Mouse (Mus musculus): ENCODE data around the gene Hnrnpr. TPM values are rescaled to one million over a fixed set of nuclear protein-coding genes. Genes with fewer than 3 reads are reported as not detected.

Gene Hnrnpr
- polyA plus RNA-seq, 1 experiment from 2014 or later: 84.3 TPM

DNA sequence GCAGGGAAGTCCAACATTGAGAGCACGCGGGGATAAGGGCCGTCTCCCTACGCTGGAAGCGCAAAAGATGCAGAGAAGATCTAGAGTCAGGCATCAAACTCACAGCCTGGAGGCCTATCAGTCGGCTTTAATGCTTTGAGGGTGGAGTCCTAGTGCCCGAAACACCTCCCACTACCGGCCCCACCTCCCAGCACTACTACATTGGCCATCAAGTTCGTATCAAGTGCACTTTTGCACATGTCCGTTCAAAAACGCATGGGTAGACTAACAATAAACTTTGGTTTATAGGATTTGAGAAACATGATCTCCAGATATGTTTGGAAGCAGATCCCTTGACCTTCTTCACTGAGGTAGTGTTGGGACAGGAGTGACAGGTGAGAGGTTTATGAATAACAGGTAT is 962 bp upstream of the Hnrnpr start:
- Histone ChIP-seq H3K9me3 (replicated peaks) (no peaks in the 10 kb centered on the region), H3K4me1 (replicated peaks) (peaks cover 29% of the 10 kb centered on the region), H3K4me2 (peak overlapping the region; percentile 88), H3K27ac (peak overlapping the region; percentile 98), H3K27me3 (no peaks in the 10 kb centered on the region; the same call in 1 of the 2 replicates), H3K9ac (peak overlapping the region; percentile 77), H3K36me3 (no peaks in the 10 kb centered on the region), H3K4me3 (peak overlapping the region; percentile 98)
- WGBS: 4% methylated on average over 11 of the region's 11 CpGs
- ATAC-seq (replicated peaks; ENCODE audit: insufficient number of reproducible peaks, insufficient read depth, low FRiP score, low read depth): no peak

DNA sequence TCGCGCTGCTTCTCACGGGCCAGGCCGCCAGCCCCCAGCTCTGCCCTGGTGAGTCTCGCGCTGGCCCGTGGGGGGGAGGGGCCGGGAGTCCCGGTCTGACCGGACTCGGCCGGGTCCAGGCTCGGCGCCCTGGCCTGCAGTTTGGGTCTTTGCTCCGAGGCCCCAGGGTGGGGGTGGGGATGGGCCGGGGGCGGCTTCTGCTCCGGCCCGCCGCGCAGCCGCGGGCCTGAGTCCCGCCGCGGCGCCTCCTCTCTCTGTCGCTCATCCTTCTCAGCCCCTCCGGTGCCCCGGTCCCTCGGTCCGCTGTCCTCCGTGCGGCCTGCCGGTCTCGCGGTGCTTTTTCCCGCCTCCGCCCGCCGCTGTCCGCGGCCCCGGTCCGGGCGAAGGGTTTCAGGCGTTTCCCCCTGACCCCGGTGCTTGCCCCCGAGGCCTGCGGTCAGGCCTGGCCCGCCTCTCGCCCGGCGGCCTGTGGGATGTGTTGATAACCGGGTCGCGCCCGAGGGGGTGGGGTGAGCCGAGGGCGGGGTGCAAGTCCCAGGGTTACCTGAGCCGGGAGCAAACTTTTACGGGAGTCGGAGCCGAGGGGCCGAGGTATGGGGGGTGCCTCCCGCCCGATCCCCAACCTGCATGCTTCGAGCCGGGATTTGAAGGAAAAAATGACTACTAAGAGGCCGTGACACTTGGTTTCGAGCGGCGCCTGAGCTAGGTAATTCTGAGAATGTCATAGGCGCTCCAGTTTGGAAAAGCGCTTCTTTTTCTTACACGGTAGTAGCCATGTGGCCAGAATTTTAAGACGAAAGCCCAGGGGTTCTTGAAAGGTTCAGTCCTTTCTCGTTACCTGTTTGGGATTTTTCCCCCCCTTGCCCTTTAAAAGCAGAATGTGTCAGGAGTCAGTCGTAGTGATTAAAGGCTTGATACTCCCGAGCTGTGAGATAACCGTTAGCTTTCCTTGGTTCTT is 579 bp downstream of the Hnrnpr start:
- Histone ChIP-seq H3K9me3 (replicated peaks) (no peaks in the 10 kb centered on the region), H3K27me3 (no peaks in the 10 kb centered on the region), H3K4me3 (peak overlapping the region; percentile 98), H3K9ac (peak overlapping the region; percentile 98), H3K4me2 (peak overlapping the region; percentile 68), H3K4me1 (replicated peaks) (peaks cover 32% of the 10 kb centered on the region), H3K27ac (peak overlapping the region; percentile 98), H3K36me3 (peaks cover 2% of the 10 kb centered on the region; the same call in 1 of the 2 replicates)
- ATAC-seq (replicated peaks; ENCODE audit: insufficient number of reproducible peaks, insufficient read depth, low FRiP score, low read depth): peak; percentile 53
- WGBS: under 1% methylated on average over 80 of the region's 81 CpGs

- H3K36me3 ChIP-seq: peaks cover 15% of the 10 kb centered on the region
- H3K27me3 ChIP-seq: no peaks in the 10 kb centered on the region
- peak overlapping the region; percentile 98 for H3K4me3 ChIP-seq
- H3K4me2 ChIP-seq: peak overlapping the region; percentile 68
- no peaks in the 10 kb centered on the region for H3K9me3 ChIP-seq (replicated peaks)
- no peak for ATAC-seq (replicated peaks; ENCODE audit: insufficient number of reproducible peaks, insufficient read depth, low FRiP score, low read depth)
- no peak overlapping the region for H3K27ac ChIP-seq
- peaks cover 32% of the 10 kb centered on the region for H3K4me1 ChIP-seq (replicated peaks)
- H3K9ac ChIP-seq: peak overlapping the region; percentile 15; the same call in 1 of the 2 replicates
- WGBS: 3% methylated on average over 4 of the region's 4 CpGs
Observed at GRCm38 (mm10) chr4:136312616-136313015, 1.9 kb downstream of the Hnrnpr start.

GRCm38 (mm10) chr4:136317667-136318066 is 6.9 kb downstream of the Hnrnpr start:
- H3K9ac ChIP-seq: no peak overlapping the region
- no peak overlapping the region for H3K27ac ChIP-seq
- peaks cover 19% of the 10 kb centered on the region for H3K4me1 ChIP-seq (replicated peaks)
- WGBS: 94% methylated on average over 4 of the region's 4 CpGs
- H3K9me3 ChIP-seq (replicated peaks): no peaks in the 10 kb centered on the region
- no peak overlapping the region for H3K4me3 ChIP-seq
- H3K4me2 ChIP-seq: no peak overlapping the region
- no peaks in the 10 kb centered on the region for H3K27me3 ChIP-seq
- peaks cover 57% of the 10 kb centered on the region for H3K36me3 ChIP-seq
- no peak for ATAC-seq (replicated peaks; ENCODE audit: insufficient number of reproducible peaks, insufficient read depth, low FRiP score, low read depth)

- H3K9ac ChIP-seq: no peak overlapping the region
- no peak for ATAC-seq (replicated peaks; ENCODE audit: insufficient number of reproducible peaks, insufficient read depth, low FRiP score, low read depth)
- H3K27ac ChIP-seq: no peak overlapping the region
- no peak overlapping the region for H3K4me3 ChIP-seq
- H3K36me3 ChIP-seq: peaks cover 67% of the 10 kb centered on the region
- no peaks in the 10 kb centered on the region for H3K27me3 ChIP-seq
- H3K4me1 ChIP-seq (replicated peaks): peaks cover 1% of the 10 kb centered on the region; the same call in 1 of the 2 replicates
- 68% methylated on average over 4 of the region's 4 CpGs for WGBS
- no peaks in the 10 kb centered on the region for H3K9me3 ChIP-seq (replicated peaks)
- no peak overlapping the region for H3K4me2 ChIP-seq
Observed at GRCm38 (mm10) chr4:136320016-136320415, 9.3 kb downstream of the Hnrnpr start.

- H3K27ac ChIP-seq: no peak overlapping the region
- 37% methylated on average over 2 of the region's 2 CpGs for WGBS
- H3K4me1 ChIP-seq (replicated peaks): peaks cover 5% of the 10 kb centered on the region
- H3K4me3 ChIP-seq: no peak overlapping the region
- peaks cover 51% of the 10 kb centered on the region for H3K36me3 ChIP-seq
- no peak overlapping the region for H3K4me2 ChIP-seq
- no peaks in the 10 kb centered on the region for H3K9me3 ChIP-seq (replicated peaks)
- no peak overlapping the region for H3K9ac ChIP-seq
- ATAC-seq (replicated peaks; ENCODE audit: insufficient number of reproducible peaks, insufficient read depth, low FRiP score, low read depth): no peak
- H3K27me3 ChIP-seq: no peaks in the 10 kb centered on the region
Observed at GRCm38 (mm10) chr4:136324226-136324625, 13.5 kb downstream of the Hnrnpr start.

DNA sequence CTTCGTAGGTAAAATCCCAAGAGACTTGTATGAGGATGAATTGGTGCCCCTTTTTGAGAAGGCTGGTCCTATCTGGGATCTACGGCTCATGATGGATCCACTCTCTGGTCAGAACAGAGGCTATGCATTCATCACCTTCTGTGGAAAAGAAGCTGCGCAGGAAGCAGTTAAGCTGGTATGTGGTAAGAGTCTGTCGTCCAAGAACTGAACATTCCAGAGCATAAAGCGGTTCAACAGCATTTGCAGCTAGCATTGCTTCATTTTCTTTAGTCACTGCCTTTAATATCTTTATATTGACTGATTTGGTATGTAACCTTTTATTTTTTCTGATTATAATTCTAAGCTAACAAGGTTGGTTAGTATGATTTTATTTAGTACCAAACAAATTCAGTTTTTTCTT is 16.5 kb downstream of the Hnrnpr start:
- H3K4me3 ChIP-seq: no peak overlapping the region
- H3K4me2 ChIP-seq: no peak overlapping the region
- no peaks in the 10 kb centered on the region for H3K9me3 ChIP-seq (replicated peaks)
- peaks cover 5% of the 10 kb centered on the region; the same call in 1 of the 2 replicates for H3K4me1 ChIP-seq (replicated peaks)
- ATAC-seq (replicated peaks; ENCODE audit: insufficient number of reproducible peaks, insufficient read depth, low FRiP score, low read depth): no peak
- H3K9ac ChIP-seq: no peak overlapping the region
- H3K27me3 ChIP-seq: no peaks in the 10 kb centered on the region
- 55% methylated on average over 5 of the region's 5 CpGs for WGBS
- peaks cover 39% of the 10 kb centered on the region for H3K36me3 ChIP-seq
- H3K27ac ChIP-seq: peak overlapping the region; percentile 42; the same call in 1 of the 2 replicates

GRCm38 (mm10) chr4:136328115-136328514 is 17.4 kb downstream of the Hnrnpr start:
- H3K27ac ChIP-seq: no peak overlapping the region
- H3K9ac ChIP-seq: no peak overlapping the region
- no peak for ATAC-seq (replicated peaks; ENCODE audit: insufficient number of reproducible peaks, insufficient read depth, low FRiP score, low read depth)
- peaks cover 41% of the 10 kb centered on the region for H3K36me3 ChIP-seq
- peaks cover 8% of the 10 kb centered on the region; the same call in 1 of the 2 replicates for H3K4me1 ChIP-seq (replicated peaks)
- no peaks in the 10 kb centered on the region for H3K9me3 ChIP-seq (replicated peaks)
- no peak overlapping the region for H3K4me2 ChIP-seq
- H3K27me3 ChIP-seq: no peaks in the 10 kb centered on the region
- no peak overlapping the region for H3K4me3 ChIP-seq

DNA sequence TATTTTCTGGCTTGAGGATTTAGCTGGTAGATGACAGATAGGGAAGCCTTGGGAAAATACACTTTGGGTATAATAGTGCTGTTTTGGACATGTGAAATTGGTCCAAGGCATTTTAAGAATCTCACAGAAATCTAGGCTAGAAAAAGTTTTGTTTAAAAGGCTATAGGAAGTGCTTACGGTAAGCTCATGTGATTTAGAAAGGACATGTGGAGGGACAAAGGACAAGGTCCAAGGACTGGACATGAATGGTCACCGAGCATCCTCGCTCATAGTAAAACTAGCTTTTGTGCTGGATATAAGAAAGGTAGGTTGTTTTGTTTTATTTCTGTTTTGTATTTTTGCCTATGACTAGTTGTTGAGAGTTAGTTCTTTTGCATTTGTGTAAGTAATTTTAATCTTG is 21.0 kb downstream of the Hnrnpr start:
- 93% methylated on average over 3 of the region's 3 CpGs for WGBS
- Histone ChIP-seq H3K9me3 (replicated peaks) (no peaks in the 10 kb centered on the region), H3K27me3 (no peaks in the 10 kb centered on the region), H3K9ac (no peak overlapping the region), H3K27ac (no peak overlapping the region), H3K36me3 (peaks cover 42% of the 10 kb centered on the region), H3K4me1 (replicated peaks) (peaks cover 23% of the 10 kb centered on the region), H3K4me2 (no peak overlapping the region), H3K4me3 (no peak overlapping the region)
- ATAC-seq (replicated peaks; ENCODE audit: insufficient number of reproducible peaks, insufficient read depth, low FRiP score, low read depth): no peak

GRCm38 (mm10) chr4:136333191-136333590 is 22.4 kb downstream of the Hnrnpr start:
- Histone ChIP-seq H3K9ac (no peak overlapping the region), H3K36me3 (peaks cover 41% of the 10 kb centered on the region)

DNA sequence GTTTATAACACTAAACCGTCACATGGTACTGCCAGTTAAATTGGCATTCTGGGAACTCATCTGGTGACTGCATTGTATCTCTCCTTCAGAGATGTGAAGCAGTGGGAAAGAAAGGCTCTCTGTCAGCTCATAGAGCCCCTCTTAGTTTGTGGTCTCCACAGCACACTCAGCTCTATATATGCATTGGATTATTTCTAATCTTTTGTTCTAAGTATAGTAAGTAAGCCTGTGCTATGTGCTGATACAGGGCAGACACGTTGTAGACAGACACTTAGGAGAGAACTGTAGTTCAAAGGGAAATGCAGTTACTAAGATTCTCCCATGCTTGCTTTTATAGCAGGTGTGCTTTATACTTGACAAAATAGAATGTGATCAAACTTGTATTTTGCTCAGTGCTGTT is 24.3 kb downstream of the Hnrnpr start:
- Histone ChIP-seq H3K27ac (peak overlapping the region; percentile 83), H3K9me3 (replicated peaks) (no peaks in the 10 kb centered on the region), H3K4me1 (replicated peaks) (peaks cover 22% of the 10 kb centered on the region), H3K4me2 (no peak overlapping the region), H3K9ac (no peak overlapping the region), H3K36me3 (peaks cover 41% of the 10 kb centered on the region), H3K4me3 (no peak overlapping the region), H3K27me3 (no peaks in the 10 kb centered on the region)
- WGBS: 32% methylated on average over 2 of the region's 2 CpGs
- peak; percentile 53; the same call in 1 of the 2 replicates for ATAC-seq (replicated peaks; ENCODE audit: insufficient number of reproducible peaks, insufficient read depth, low FRiP score, low read depth)

More at GRCm38 (mm10) chr4:136333191-136333590, 22.4 kb downstream of the Hnrnpr start:
- H3K4me3 ChIP-seq: no peak overlapping the region
- WGBS: 61% methylated on average over 3 of the region's 3 CpGs
- no peak overlapping the region for H3K4me2 ChIP-seq
- no peak for ATAC-seq (replicated peaks; ENCODE audit: insufficient number of reproducible peaks, insufficient read depth, low FRiP score, low read depth)
- no peaks in the 10 kb centered on the region for H3K9me3 ChIP-seq (replicated peaks)
- H3K27ac ChIP-seq: no peak overlapping the region
- peaks cover 22% of the 10 kb centered on the region for H3K4me1 ChIP-seq (replicated peaks)
- H3K27me3 ChIP-seq: no peaks in the 10 kb centered on the region
